Mouse (Mus musculus) R1 (cell line): ENCODE results near the gene Ing2.

ENCODE experiments used
- DNase-seq: peaks from one replicate; pipeline ENCODE4 v3.0.0-alpha.2; 2018; ENCODE audit warnings: low read depth, low spot score

Gene Ing2

DNA sequence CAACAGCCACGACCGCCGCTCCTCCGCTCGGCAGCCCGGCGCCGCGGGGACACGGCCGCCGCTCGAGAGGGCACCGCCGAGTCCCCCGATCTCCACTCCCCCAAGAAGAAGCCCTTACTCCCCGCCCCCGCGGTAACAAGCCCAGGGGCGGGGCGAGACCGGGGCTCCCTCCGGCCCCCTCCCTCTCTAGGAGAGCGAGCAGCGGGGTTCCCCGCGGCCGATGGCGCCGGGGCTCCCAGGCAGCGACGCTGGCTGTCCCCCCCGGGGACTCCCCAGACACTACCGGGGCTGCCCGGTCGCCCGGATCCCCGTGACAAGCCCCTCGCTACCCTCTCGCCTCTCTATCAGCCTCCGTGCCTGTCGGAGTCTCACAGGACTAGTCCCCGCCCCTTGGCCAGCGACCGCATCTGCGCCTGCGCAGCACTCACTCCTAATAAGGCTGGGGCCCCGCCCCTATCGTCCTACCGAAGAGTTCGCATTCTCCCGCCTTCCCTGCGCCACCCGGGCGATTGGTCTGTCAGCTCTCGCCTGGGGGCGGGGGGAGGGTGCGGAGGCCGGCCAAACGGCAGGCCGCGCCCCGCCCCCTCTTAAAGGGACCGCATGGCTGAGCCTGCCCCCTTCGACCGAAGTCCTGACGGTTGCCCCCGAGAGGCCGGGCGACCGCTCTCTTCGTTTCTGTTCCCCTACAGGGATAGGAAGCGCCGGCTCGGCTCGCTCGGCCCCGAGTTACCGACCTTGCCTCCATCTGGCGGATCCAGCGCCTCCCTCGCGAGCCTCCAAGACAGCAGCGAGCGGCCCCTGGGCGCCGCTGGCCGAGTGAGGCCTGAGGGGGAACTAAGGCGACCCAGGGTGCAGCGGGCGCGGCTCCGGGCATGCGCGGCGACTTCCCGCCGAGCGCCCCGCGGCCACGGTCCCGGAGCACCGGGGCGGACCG lies at the start of gene Ing2:
Ing2 (minus strand) TSS at position 780 of the 934 bp plus-strand sequence.
- peak; percentile 99 for DNase-seq

DNA sequence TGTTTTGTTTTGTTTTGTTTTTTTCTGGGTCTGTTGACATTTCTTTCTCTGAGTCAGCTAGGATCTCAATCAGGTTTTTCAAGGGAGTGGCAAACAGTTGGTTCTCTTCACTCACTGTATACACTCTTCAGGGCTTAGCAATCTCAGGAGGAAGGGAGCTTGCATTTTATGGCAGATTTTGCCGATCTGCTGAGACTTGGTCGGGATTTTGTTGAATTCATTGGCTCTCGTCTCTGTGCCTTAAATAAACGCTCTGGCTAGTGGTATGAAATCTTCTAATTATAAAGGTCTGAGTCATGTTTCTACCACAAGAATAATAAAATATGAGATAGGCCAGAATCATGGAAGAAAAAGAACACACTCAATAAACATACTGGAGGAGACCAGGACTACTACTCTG lies 46.3 kb upstream of the Ing2 start:
- no peak for DNase-seq

DNA sequence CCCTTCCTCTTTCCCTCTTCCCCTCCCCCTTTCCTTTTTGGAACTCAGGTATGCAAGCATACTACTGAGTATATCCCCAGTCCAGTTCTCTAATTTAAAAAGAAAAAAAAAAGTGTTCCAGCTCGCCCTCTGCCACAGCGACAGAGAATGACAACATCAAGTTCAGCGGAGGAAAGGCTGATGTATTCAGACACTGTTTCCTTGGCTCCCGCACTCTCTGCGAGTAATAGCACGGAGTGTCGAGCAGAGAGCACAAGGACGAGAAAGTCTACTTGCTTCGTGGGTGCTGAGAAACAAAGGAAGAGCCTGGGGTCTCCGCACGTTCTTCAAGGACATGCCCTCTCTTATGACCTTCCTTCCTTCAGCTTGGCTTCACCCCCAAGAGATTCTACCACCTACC lies 43.3 kb upstream of the Ing2 start:
- no peak for DNase-seq

DNA sequence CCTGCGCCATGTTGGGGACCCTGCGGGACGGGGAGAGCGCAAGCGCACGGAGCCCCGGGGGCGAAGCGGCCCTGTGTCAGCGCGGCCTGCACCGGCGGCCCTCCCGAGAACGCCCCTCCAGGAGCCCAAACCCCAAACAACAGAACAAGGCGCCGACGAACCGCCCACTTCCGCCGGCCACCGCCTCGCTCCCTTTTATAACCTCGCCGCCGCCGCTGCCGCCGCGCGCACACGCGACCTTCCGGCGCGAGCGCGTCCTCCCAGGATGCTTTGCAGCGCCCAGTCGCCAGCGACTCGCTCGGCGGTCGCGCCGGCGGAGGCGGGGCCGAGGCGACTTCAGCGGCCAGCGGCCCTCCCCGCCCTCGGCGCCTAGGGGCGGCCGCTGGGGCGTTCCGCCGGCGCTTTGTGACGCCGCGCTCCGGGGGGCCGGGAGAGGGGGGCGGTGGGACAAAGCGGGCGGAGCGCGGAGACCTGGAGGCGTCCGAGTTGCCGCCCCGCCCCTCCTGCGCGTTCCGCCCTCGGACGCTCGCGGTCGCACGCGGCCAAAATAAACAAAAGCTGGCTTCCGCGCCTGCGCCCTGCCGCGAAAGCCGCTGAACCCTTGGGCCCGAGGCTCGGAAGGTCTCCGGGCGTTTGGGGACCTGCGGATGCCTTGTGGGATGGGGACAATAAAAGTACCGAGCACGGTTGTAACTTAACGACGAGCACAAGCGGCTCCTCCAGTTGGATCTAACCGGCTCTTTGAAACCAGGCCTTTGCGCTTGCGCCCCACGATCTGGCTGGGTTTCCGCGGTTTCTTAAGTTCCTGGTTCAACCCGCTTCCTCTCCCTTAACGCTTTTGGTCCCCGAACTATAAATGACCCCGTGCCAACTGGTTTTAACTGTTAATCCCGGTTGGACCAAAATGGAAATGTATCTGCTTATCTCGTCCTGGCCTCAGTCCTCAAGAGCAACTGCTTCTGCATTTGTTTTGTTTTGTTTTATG lies 38.7 kb upstream of the Ing2 start, which contains the start of gene Cdkn2aip:
Cdkn2aip (minus strand) TSS at position 172 of the 985 bp plus-strand sequence.
- DNase-seq, result peak; percentile 94

DNA sequence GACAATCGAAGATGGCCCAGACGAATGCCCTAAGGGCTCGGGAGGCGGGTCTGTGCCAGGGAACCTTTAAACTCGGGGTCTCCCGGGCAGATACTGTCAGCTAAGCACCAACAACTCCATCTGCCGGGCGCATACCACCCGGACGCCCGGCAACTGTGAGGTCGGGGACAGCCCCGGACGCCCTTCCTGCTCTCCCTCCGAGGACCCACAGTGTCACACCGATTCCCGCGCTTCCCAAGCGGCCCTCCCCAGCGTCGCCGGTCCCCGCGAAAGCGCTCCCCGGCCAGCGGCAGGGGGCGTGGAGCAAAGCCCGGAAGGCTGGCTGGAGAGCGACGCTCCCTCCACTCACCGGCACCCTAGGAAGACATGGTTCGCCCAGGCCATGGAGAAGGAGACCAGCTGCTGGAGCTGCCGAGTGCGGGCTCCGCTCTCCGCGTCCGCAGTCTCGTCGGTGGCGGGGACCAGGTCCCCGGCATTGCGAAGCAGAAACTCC lies 37.9 kb upstream of the Ing2 start:
- peak; percentile 64 for DNase-seq

DNA sequence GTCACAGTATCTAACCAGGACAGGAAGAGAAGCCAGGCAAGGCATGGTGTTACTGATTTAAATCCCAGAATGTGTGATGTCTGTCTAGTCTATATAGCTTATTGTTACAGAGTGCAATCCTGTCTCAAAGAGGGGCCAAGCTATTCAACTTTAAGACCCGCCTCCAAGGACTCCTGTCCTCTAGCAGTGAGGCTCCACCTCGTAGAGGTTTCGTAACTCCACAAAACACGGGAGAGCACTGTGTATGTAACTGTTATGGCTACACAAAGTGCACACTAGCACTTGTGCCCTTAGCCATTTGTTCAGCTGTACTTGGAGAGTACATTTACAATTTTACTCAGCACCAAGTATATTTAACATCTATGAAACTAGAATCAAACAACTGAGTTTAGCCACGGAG lies 32.8 kb upstream of the Ing2 start:
- DNase-seq, result no peak

DNA sequence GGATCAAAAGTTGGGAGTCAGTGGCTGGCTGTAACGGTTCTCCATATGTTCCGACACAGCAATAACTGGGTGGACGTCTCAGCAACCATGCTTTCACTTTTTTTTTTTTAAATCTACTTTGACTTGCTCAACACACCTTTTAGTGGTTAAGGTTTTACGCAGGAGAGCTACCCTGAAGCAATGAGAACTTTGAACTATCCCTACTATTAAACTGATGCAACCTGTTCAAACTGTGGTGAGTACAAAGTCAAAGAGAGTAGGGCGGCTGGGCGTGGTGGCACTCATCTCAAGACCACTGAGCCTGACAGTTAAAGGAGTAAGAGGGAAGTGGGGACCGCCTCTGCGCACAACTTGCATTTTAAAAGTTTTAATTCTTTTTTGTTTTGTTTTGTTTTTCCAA lies 31.4 kb upstream of the Ing2 start:
- no peak for DNase-seq

DNA sequence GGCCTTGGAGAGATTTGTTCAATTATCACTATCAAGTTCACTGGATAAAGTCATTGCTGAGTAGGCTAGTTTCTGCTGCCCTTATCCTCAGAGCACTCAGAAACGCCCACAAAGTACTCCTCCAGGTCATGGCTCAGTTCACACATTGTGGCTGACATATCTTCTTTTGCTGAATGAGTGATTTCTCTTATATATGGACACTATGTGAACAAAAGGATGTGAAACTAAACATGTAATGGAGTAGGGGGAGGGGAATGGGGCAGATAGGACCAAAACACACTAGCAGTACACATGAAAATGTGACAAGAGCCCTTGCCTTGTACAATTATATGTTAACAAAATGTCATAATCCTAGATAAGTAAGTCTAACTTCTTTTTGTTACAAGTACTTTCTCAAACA lies 27.0 kb upstream of the Ing2 start:
- DNase-seq, result no peak

DNA sequence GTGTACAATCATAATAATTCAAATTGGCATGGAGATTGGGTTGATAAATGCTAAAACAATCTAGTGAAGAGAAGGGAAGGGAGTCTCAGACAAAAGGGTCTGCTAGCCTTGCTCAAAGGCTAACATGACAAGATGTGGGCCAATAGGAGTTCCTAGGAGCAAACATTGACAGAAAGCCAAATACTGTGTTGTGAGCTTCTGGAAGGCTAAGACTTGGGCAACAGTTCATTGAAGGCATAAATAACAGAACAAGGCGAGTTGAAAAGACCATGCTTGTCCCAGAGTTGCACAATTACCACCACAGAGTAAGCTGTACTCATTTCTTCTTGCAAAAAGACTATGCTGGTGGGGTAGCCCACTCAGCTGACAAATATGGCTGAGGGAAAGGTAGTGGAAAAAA lies 22.3 kb upstream of the Ing2 start:
- DNase-seq, result no peak

DNA sequence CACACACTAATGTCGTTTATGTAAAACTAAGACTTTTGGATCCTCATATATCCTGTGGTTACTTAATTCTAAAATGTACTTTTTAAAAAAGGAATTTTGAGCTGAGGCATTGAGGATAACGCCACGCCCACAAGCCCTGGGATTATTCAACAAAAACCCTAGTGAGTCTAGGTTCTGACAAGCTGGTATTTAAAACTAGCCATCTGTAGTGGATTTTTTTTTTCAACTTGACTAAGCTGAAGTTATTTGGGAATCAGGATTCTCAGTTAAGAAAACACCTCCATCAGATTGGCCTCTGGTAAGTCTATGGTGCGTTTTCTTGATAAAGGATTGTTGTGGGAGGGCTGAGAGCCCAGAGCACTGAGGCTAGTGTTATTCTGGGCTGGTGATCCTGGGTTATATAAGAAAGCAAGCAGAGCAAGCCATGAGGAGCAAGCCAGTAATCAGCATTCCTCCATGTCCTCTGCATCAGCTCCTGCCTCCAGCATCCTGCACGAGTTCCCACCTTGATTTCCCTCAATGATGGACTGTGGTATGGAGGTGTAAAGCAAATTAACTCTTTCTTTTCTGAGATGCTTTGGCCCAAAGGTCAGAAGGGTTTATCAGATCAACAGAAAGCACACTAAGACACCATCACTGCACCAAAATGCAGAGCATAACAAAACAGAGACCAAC lies 20.2 kb upstream of the Ing2 start:
- DNase-seq, result no peak

DNA sequence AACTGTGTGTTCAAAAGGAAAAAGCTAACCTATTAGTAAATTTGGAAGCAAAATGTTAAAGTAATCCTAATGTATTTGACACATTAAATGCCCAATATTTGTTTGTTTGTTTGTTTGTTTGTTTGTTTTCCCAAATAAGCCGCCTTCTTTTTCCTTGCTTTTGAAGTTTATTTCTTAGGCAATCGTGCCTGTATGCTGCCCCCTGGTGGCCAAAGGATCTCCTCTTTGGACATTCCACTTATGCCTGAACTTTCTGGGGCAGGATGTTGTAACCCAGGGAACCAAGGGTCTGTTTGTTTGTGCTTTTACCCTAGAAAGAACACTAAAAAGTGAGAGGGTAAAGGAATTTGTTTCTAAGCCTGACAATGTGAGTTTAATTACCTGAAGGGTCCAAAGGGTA lies 17.8 kb upstream of the Ing2 start:
- peak; percentile 83 for DNase-seq

DNA sequence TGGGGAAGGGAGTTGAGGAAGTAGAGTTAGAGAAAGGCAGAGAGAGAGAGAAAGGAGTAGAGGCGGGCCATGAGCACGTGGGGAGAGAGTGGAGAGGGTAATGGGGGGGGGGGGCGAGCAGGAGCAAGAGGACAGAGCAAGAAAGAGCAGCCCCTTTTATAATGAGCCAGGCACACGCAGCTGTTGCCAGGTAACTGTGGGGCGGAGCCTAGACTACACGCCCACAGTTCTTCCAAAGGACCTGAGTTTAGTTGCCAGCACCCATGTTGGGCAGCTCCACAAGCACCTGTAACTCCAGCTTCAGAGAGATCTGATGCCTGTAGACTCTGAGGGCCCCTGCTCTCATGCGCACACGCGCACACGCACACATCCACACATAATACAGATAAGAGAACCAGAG lies 16.5 kb upstream of the Ing2 start:
- DNase-seq, result peak; percentile 75

DNA sequence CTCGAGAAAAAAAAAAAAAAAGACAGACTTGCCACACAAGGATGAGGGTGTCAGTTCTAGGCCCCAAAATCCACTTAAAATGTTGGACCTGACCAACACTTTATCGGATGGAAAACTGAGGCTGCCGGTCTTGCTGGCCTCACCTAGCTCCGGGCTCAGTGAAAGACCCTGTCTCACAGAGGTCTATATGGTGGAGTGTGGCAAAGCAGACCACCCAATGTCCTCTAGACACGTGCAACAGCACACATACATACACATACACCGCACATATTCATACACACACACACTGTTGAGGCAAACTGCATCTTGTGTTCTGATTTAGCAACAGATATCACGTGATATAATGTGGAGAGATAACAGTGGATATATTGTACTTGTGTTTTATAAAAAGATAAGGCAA lies 15.9 kb upstream of the Ing2 start:
- no peak for DNase-seq

DNA sequence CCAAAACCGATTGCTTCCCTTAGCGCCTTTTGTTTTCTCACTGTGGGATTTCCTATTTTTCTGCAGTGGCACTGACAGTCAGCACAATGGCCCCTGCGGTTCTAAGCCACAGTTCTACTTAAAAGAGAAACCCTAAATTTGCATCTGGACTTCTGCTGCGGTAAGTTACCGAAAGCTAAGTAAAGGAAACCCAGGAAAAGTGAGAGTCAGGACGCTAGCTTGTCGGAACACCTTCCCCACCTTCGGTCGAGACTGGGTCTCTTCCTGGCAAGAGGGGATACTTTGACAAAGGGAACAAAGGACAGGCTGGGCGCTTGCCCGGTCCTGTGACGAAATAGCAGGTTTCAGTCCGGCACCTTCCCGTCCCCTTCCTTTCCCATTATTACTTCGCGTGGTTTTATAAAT lies 15.3 kb upstream of the Ing2 start:
- DNase-seq, result peak; percentile 69

DNA sequence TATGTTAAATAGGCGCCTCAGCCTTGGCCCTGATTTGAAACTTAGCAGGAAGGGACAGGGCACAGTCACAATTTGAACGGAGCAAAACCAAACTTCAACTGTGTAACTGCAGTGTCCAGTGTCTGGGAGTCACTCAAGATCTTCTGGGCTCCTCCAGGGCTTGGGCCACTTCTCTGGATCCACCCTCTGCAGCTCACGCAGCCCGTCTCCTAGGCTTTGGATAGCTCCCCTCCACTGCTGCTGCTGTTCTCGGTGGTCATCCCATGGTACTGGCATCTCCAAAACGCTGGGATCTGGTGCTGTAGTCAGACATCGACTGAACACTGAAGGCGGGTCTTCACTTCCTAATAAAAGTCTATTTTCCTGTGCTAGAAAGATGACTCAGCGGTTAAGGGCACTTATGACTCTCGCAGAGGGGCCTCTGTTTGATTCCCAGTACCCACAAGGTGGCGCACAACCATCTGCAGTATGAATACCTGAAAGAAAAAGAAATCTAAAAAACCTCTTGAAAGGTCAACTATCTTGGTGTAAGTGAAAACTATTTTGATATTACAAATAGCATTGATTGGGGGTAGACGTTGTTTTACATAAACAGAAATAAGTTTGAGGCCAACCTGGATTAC lies 14.5 kb upstream of the Ing2 start:
- peak; percentile 81 for DNase-seq

DNA sequence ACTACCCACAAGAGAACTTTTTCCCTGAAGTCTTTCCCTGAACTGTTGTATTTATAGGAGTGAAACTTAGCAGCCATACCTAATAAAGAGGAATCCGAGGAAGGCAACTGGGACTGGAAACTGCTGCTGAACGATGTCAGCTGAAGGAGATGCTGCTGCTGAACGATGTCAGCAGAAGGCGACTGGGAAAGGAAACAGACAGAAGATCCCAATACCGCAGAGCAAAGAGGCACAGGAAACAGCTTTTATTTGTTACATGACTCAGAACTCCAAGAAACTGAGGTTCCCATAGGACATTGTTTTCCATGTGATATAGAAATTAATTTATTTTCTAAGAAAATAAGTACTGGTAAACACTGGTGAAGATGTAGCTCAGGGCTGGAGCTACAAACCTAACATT lies 9.1 kb upstream of the Ing2 start:
- no peak for DNase-seq

DNA sequence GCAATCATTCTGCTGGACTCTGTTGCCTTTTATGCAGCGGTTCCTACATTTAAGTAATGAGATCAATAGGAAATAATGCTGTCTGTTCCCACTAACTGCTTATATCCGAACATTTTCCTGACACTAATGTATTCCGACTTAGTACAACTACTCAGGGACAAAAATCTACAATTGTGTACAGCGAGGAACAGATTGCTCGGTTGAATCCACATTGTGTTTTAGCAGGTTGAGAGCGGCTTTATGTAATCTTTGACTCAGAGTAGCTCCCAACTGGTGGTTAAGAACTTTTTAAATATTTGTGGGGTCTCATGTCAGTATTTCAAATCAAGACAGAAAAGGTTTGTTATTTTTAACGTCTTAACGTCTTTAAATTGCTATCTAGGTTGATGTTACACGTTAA lies 8.6 kb upstream of the Ing2 start:
- DNase-seq, result no peak

DNA sequence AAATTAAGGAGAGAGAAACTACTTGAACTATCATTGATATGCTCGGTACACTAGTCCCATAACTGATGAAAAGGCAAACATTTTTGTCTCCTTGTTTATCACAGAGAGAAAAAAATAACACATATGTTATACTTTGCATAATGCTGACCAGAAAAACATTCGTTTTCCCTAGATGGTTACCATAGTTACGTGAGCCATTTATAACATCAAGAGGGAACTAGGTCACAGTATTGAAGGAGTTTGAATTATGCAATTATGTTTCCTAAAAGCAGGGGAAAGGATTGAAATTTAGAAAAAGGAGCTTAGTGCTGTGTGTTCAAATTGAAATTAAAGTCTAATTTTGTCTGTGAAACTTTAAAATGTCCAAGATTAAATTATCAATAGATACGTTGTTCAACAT lies 5.0 kb upstream of the Ing2 start:
- no peak for DNase-seq

DNA sequence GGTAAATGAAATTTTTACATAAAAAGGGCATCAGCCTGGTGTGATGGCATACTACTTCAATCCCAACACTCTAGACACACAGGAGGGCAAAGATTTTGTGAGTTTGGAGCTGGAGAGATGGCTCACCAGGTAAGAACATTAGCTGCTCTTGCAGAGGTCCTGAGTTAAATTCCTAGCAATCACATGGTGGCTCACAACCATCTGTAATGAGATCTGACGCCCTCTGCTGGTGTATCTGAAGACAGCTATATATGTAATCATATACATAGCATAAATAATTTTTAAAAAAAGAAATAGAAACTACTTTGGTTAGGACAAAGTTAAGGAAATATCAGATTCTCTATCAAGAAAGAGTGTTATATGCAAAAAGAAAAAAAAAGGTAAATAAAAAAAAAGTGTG lies 4.2 kb upstream of the Ing2 start:
- DNase-seq, result peak; percentile 42

DNA sequence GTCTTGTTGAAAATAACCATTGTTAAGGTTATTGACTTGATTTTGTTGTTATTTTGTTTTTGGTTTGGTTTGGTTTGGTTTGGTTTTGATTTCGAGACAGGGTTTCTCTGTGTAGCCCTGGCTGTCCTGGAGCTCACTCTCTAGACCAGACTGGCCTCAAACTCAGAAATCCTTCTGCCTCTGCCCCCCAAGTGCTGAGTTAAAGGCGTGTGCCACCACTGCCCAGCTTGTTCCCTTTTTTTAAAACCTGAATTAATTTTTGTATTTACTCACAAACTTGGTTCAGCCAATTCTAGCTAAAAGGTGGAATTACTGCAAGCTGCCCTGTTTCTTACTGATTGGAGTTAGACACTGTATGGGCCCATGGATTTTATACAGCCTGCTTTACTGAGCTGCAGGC lies 1.3 kb upstream of the Ing2 start:
- no peak for DNase-seq

DNA sequence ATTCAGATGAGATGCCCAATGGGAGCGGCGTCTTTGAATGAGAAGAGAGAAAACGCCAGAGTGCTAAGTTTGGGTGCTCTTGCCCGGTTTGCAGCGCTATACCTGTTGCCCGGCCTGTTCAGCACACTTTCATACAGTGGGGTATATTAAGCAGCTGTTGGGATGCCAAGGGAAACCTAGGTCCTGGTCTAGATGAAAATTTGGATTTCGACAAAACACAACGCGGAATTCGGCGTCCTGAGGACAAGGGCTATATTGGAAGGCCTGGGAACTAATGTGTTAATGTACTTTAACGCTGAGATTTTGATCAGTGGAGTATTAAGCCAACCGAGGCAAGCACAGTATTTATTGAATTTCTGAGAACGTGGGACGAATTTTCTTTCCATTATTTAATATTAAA lies 868 bp upstream of the Ing2 start:
- no peak for DNase-seq
